Mouse (Mus musculus): ENCODE results near the gene Safb.

GRCm38 (mm10) chr17:56550784-56551475, 33.7 kb upstream of the Safb start:
- TF ChIP-seq CTCF (IDR thresholded peaks at IDR 0.05; ENCODE audit: low read depth), result no peak
- no peak for TF ChIP-seq EP300 (IDR thresholded peaks at IDR 0.05; ENCODE audit: low read depth)
